Mouse (Mus musculus) small intestine, adult 2 months (tissue): ENCODE measurements around the gene Rgsl1. TPM values are rescaled to one million over a fixed set of nuclear protein-coding genes. Genes with fewer than 3 reads are reported as not detected.
A peak's percentile ranks its signal among the peaks of the same experiment; 100 is the strongest.

ENCODE experiments used
- H3K27ac ChIP-seq: fragments of 200-500 bp; 2 replicates; pipeline ENCODE4 v1.5.1; 2012; ENCODE audit warnings: low read depth, low read length, control low read depth, inconsistent platforms; ENCODE audit not compliant: insufficient read depth
- H3K27me3 ChIP-seq: fragments of 200-500 bp; 2 replicates; pipeline ENCODE4 v1.6.1; 2012; ENCODE audit warnings: mild to moderate bottlenecking, moderate library complexity, low read length, inconsistent platforms; ENCODE audit not compliant: control insufficient read depth, insufficient read depth
- H3K36me3 ChIP-seq: fragments of 200-500 bp; 2 replicates; pipeline ENCODE4 v1.6.1; 2012; ENCODE audit warnings: mild to moderate bottlenecking, low read length, control low read depth, inconsistent platforms; ENCODE audit not compliant: control insufficient read depth, insufficient read depth
- H3K4me1 ChIP-seq: fragments of 200-500 bp; 2 replicates; pipeline ENCODE4 v1.6.1; 2012; ENCODE audit warnings: low read length, inconsistent platforms, mixed read lengths; ENCODE audit not compliant: control insufficient read depth, insufficient read depth, insufficient read length
- H3K4me3 ChIP-seq: fragments of 200-500 bp; 2 replicates; pipeline ENCODE4 v1.5.1; 2012; ENCODE audit warnings: low read depth, mild to moderate bottlenecking, control low read depth, inconsistent platforms, low read length, moderate library complexity
- CTCF ChIP-seq: fragments of 200-500 bp; IDR thresholded peaks from 2 replicates; pipeline ENCODE4 v1.5.1; 2012; ENCODE audit warnings: low read depth, mild to moderate bottlenecking, control low read depth, inconsistent platforms, low read length, moderate library complexity, mixed read lengths; ENCODE audit not compliant: insufficient replicate concordance, insufficient read length; ENCODE audit errors: extremely low read depth
- POLR2A ChIP-seq: fragments of 200-500 bp; IDR thresholded peaks from 2 replicates; pipeline ENCODE4 v1.6.1; 2012; ENCODE audit warnings: low read depth, mild to moderate bottlenecking, control low read depth, inconsistent platforms, low read length, moderate library complexity
- WGBS: fragments of 180-500 bp; shearing (Covaris S2); methylation state at CpG from one replicate; pipeline ENCODE4 v1.1.7; 2018; 5-methylcytosine and 5-hydroxymethylcytosine counted together
- polyA plus RNA-seq: library from polyadenylated mRNA; depleted of rRNA; stranded (reverse); fragments of >200 nt; gene quantifications from 2 replicates; pipeline ENCODE4 v1.2.3, GENCODE M21; 2012

The Rgsl1 gene
- polyA plus RNA-seq, 1 experiment = not detected

GRCm38 (mm10) chr1:153740145-153740544, 103.8 kb downstream of the Rgsl1 start, which contains the start of gene Rgs16:
Gene Rgs16, plus strand, starts transcription at chr1:153740349.
- TF ChIP-seq POLR2A (no peak; the same call in 1 of the 2 replicates), CTCF (no peak)
- Histone ChIP-seq H3K27me3 (peaks cover 21% of the 10 kb centered on the region), H3K4me3 (peak within 1 kb of the TSS; percentile 52), H3K36me3 (no peaks in the 10 kb centered on the region), H3K27ac (no peak within 1 kb of the TSS), H3K4me1 (peaks cover 4% of the 10 kb centered on the region; the same call in 1 of the 2 replicates)
- WGBS = under 1% methylated on average over 28 of the region's 28 CpGs

DNA sequence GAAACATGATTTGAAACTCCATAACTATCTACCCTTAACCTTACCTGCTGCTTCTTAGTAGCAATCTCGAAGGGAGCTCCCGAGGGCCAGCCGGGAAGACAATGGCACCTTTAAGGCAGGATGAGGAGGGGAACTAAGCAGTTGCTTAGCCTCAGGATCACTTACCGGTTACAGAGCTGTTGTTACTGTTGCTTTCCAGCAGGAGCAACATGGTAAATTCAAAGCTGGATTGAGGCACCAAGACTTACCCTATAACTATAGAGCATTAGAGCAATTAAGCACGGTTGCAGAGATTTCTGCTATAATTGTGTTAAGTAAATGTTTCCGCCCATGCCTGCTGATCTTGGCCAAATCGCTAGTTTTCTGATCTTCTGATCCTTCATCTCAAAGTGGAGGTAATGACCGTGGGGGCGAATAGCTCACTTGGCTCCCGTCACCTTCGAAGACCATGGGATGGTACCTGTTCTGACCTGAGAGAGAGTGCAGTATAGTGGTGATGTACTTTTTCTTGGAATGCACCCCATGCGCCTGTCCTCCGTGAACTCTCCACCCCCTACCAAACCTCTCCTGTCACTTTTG, 104.4 kb downstream of the Rgsl1 start:
- TF ChIP-seq POLR2A (no peak), CTCF (no peak)
- WGBS = 21% methylated on average over 13 of the region's 13 CpGs
- Histone ChIP-seq H3K4me3 (peak overlapping the region; percentile 52; the same call in 1 of the 2 replicates), H3K27ac (no peak overlapping the region), H3K4me1 (peaks cover 4% of the 10 kb centered on the region; the same call in 1 of the 2 replicates), H3K36me3 (no peaks in the 10 kb centered on the region), H3K27me3 (peaks cover 21% of the 10 kb centered on the region)

DNA sequence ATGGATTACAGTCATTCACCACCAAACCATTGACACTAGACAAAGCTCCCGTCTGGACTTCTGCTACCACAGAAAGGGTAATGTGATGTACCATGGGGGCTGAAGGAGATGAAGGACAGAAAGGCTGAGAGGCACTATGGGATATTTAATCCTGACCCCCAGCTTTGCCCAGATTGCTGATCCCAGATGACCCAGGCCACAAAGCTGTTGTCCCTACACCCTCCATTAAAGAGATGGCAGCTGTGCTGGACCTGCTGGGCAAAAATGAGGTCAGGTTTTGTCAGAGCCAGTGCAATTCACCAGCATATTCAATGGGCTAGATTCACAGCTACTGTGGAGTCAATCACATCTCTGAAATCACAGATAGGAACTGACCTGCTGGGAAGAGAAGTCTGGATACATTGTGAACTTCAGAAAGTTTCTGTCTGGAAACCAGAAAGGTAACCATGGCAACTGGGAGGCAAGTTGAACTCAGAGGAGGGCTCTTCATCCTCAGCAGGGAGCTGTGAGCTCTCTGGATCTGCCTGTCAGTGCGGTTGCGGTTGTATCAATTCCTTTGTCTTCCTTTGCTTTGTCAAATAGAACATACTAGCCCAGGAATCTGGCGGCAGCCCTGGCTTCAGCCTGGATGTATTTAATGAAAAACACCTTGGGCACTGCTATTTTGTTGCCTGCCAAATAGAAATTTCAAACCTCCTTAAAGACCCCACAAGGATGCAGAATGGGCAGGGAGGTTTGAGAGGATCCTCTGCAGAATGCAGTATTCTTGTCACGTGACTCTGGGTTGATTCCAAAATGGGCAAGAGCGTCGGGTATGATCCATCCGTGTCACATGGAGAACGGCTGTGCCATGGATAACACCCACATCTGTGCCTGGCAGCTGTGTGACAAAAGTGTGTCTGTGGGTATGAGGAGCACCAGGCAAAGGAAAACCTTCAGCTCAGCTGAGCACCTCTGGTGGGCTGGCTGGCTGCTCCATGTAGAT, 106.5 kb downstream of the Rgsl1 start:
- TF ChIP-seq CTCF = no peak
- TF ChIP-seq POLR2A = no peak
- Histone ChIP-seq H3K27ac (no peak overlapping the region), H3K4me1 (peaks cover 4% of the 10 kb centered on the region; the same call in 1 of the 2 replicates), H3K4me3 (no peak overlapping the region), H3K36me3 (no peaks in the 10 kb centered on the region), H3K27me3 (peaks cover 21% of the 10 kb centered on the region)
- WGBS = 58% methylated on average over 9 of the region's 9 CpGs

DNA sequence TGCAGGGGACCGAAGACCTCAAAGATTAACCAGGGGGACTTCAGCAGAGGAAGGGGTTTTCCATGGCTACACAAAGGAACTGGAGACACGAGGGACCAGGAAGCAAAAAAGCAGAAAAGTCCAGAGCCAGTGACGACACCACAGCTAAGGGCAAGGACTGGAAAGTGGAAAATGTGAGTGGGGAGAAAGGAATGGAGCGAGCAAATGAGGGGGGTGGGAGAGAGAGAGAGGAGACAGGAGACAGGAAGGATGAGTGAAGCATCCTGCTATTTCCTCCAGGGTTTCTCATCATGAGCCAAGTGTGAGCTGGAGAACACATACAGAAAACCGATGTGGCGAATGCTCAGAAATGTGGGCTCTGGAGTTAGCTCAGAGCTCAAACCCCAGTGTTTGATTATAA, 107.8 kb downstream of the Rgsl1 start:
- H3K4me3 ChIP-seq = no peak overlapping the region
- TF ChIP-seq CTCF (no peak), POLR2A (no peak)

GRCm38 (mm10) chr1:153734866-153735265, 109.1 kb downstream of the Rgsl1 start:
- TF ChIP-seq POLR2A = no peak
- TF ChIP-seq CTCF = no peak
- no peaks in the 10 kb centered on the region for H3K4me1 ChIP-seq
- no peaks in the 10 kb centered on the region for H3K36me3 ChIP-seq
- 67% methylated on average over 4 of the region's 4 CpGs for WGBS
- H3K27ac ChIP-seq = no peak overlapping the region
- no peak overlapping the region for H3K4me3 ChIP-seq
- peaks cover 15% of the 10 kb centered on the region for H3K27me3 ChIP-seq

More for the DNA sequence above, 107.8 kb downstream of the Rgsl1 start:
- peaks cover 4% of the 10 kb centered on the region; the same call in 1 of the 2 replicates for H3K4me1 ChIP-seq
- 56% methylated on average over 6 of the region's 6 CpGs for WGBS
- H3K27ac ChIP-seq = no peak overlapping the region
- H3K27me3 ChIP-seq = peaks cover 21% of the 10 kb centered on the region
- no peaks in the 10 kb centered on the region for H3K36me3 ChIP-seq

DNA sequence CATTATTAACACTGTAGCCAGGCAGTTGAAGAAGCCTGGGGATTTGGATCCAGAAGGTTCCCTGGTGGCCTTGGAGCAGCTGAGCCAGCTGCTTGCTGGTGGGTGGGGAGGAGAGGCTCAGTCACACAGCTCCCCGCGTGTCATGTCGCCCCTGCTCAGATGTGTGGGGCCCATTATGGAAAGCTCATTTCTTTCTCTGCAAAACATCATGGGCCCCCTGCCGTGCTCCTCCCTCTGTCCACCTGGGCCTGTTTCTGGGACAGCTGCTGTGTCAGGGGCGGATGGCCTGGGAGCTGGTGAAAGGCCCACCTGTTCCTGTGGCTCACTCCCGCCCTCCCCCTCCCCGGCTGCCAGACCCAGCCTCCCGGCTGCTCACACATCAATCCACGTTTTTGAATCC, 110.8 kb downstream of the Rgsl1 start:
- TF ChIP-seq CTCF (no peak), POLR2A (no peak)
- H3K36me3 ChIP-seq = no peaks in the 10 kb centered on the region
- 0 out of 2 replicates have a peak, but pooled peaks cover 2% of the 10 kb centered on the region for H3K27me3 ChIP-seq
- H3K4me1 ChIP-seq = no peaks in the 10 kb centered on the region
- H3K4me3 ChIP-seq = no peak overlapping the region
- no peak overlapping the region for H3K27ac ChIP-seq
- WGBS = 53% methylated on average over 9 of the region's 9 CpGs

- 60% methylated on average over 3 of the region's 3 CpGs for WGBS
- Histone ChIP-seq H3K36me3 (no peaks in the 10 kb centered on the region), H3K27me3 (no peaks in the 10 kb centered on the region), H3K4me1 (no peaks in the 10 kb centered on the region), H3K27ac (no peak overlapping the region), H3K4me3 (no peak overlapping the region)
- no peak for TF ChIP-seq POLR2A
- TF ChIP-seq CTCF = no peak
These were observed 113.3 kb downstream of the Rgsl1 start for GRCm38 (mm10) chr1:153730671-153731070.
